In genomic region chr3:37711639-37712038, GRCm38 (mm10) we compare ENCODE assay signal across 24 mouse cellular contexts. TPM values are rescaled to one million over a fixed set of nuclear protein-coding genes. Genes with fewer than 3 reads are reported as not detected.
A peak's percentile ranks its signal among the peaks of the same experiment; 100 is the strongest.
DNase-seq lines count a peak whose midpoint lies in the region; ATAC-seq and TF ChIP-seq lines count a peak whose summit lies in the region.
"Had no signal": no experiment of that assay in that cellular context is flagged by ENCODE, and none has a peak within 500 bp of the region (broad histone marks: within the 10 kb centered on the region; RNA-seq: fewer than 3 reads in every experiment).

No protein-coding gene starts in this region.

- H3K4me3 ChIP-seq in intestine, embryonic 14.5 days (ENCODE audit: low read depth, low read length) = no peak overlapping the region
- no peak overlapping the region for H3K4me3 ChIP-seq in intestine, postnatal 0 days (ENCODE audit: low read depth, low read length)
- no peak overlapping the region for H3K4me3 ChIP-seq in embryonic facial prominence, embryonic 15.5 days (replicated peaks)
- H3K4me3 ChIP-seq in limb, embryonic 14.5 days (replicated peaks; ENCODE audit: low read length) = no peak overlapping the region
- H3K4me3 ChIP-seq in stomach, postnatal 0 days (ENCODE audit: low read depth, low read length) = no peak overlapping the region
- H3K4me3 ChIP-seq in layer of hippocampus, adult 2 months = no peak overlapping the region
- no peak overlapping the region for H3K4me3 ChIP-seq in midbrain, embryonic 10.5 days
- H3K4me3 ChIP-seq: forebrain, embryonic 15.5 days; hindbrain, embryonic 15.5 days; liver, embryonic 13.5 days; myocyte had no signal

- no peaks in the 10 kb centered on the region for H3K36me3 ChIP-seq in intestine, embryonic 14.5 days (ENCODE audit: control insufficient read depth, insufficient read depth, low read length)
- no peaks in the 10 kb centered on the region for H3K36me3 ChIP-seq in intestine, postnatal 0 days (ENCODE audit: control insufficient read depth, insufficient read depth)
- H3K36me3 ChIP-seq in embryonic facial prominence, embryonic 15.5 days = no peaks in the 10 kb centered on the region
- H3K36me3 ChIP-seq in limb, embryonic 14.5 days (ENCODE audit: control insufficient read depth, insufficient read depth, low read length) = no peaks in the 10 kb centered on the region
- H3K36me3 ChIP-seq in stomach, postnatal 0 days (ENCODE audit: control insufficient read depth, insufficient read depth, low read length) = no peaks in the 10 kb centered on the region
- H3K36me3 ChIP-seq in midbrain, embryonic 10.5 days = no peaks in the 10 kb centered on the region
- H3K36me3 ChIP-seq: forebrain, embryonic 15.5 days; hindbrain, embryonic 15.5 days; liver, embryonic 13.5 days had no signal

- peaks cover 13% of the 10 kb centered on the region for H3K4me1 ChIP-seq in intestine, embryonic 14.5 days (replicated peaks; ENCODE audit: control insufficient read depth, insufficient read depth, low read length)
- no peaks in the 10 kb centered on the region for H3K4me1 ChIP-seq in intestine, postnatal 0 days (replicated peaks; ENCODE audit: control insufficient read depth, insufficient read depth, low read length)
- H3K4me1 ChIP-seq in embryonic facial prominence, embryonic 15.5 days = peaks cover 23% of the 10 kb centered on the region
- H3K4me1 ChIP-seq in limb, embryonic 14.5 days (ENCODE audit: control insufficient read depth, insufficient read depth, low read length) = peaks cover 23% of the 10 kb centered on the region
- H3K4me1 ChIP-seq in stomach, postnatal 0 days (replicated peaks; ENCODE audit: control insufficient read depth, insufficient read depth) = 0 out of 2 replicates have a peak, but pooled peaks cover 3% of the 10 kb centered on the region
- peaks cover 10% of the 10 kb centered on the region for H3K4me1 ChIP-seq in midbrain, embryonic 10.5 days
- H3K4me1 ChIP-seq: forebrain, embryonic 15.5 days; hindbrain, embryonic 15.5 days had no signal

- TF ChIP-seq POLR2A in limb, embryonic 14.5 days (IDR thresholded peaks at IDR 0.05; ENCODE audit: borderline replicate concordance, extremely low read depth, insufficient read depth, insufficient read length) = no peak

- H3K4me2 ChIP-seq in intestine, embryonic 14.5 days (ENCODE audit: low read length) = no peak overlapping the region
- no peak overlapping the region for H3K4me2 ChIP-seq in intestine, postnatal 0 days (replicated peaks; ENCODE audit: low read depth)
- no peak overlapping the region for H3K4me2 ChIP-seq in embryonic facial prominence, embryonic 15.5 days (replicated peaks)
- no peak overlapping the region for H3K4me2 ChIP-seq in limb, embryonic 14.5 days (replicated peaks; ENCODE audit: low read depth, low read length, severe bottlenecking)
- H3K4me2 ChIP-seq in stomach, postnatal 0 days (replicated peaks; ENCODE audit: low read depth) = no peak overlapping the region
- H3K4me2 ChIP-seq: forebrain, embryonic 15.5 days; hindbrain, embryonic 15.5 days; liver, embryonic 13.5 days had no signal

- TF ChIP-seq EP300 in stomach, postnatal 0 days (optimal IDR thresholded peaks at IDR 0.05) = no peak

- H3K9me3 ChIP-seq in intestine, embryonic 14.5 days (ENCODE audit: control insufficient read depth, low read length) = no peaks in the 10 kb centered on the region
- H3K9me3 ChIP-seq in intestine, postnatal 0 days (ENCODE audit: control insufficient read depth) = no peaks in the 10 kb centered on the region
- H3K9me3 ChIP-seq in embryonic facial prominence, embryonic 15.5 days (replicated peaks) = no peaks in the 10 kb centered on the region
- H3K9me3 ChIP-seq in limb, embryonic 14.5 days (ENCODE audit: control insufficient read depth, low read length) = 0 out of 2 replicates have a peak, but pooled peaks cover 3% of the 10 kb centered on the region
- no peaks in the 10 kb centered on the region for H3K9me3 ChIP-seq in stomach, postnatal 0 days (ENCODE audit: control insufficient read depth, low read length)
- 0 out of 2 replicates have a peak, but pooled peaks cover 5% of the 10 kb centered on the region for H3K9me3 ChIP-seq in midbrain, embryonic 10.5 days (replicated peaks)
- H3K9me3 ChIP-seq: forebrain, embryonic 15.5 days; hindbrain, embryonic 15.5 days; liver, embryonic 13.5 days had no signal

- H3K9ac ChIP-seq in intestine, embryonic 14.5 days (ENCODE audit: low read length) = no peak overlapping the region
- H3K9ac ChIP-seq in intestine, postnatal 0 days (ENCODE audit: low read depth, low read length) = no peak overlapping the region
- no peak overlapping the region for H3K9ac ChIP-seq in embryonic facial prominence, embryonic 15.5 days
- no peak overlapping the region for H3K9ac ChIP-seq in limb, embryonic 14.5 days (ENCODE audit: low read depth, low read length, severe bottlenecking)
- H3K9ac ChIP-seq in stomach, postnatal 0 days (ENCODE audit: low read length) = no peak overlapping the region
- H3K9ac ChIP-seq: forebrain, embryonic 15.5 days; hindbrain, embryonic 15.5 days; liver, embryonic 13.5 days had no signal

- H3K27ac ChIP-seq in intestine, embryonic 14.5 days (ENCODE audit: low read depth) = peak overlapping the region; percentile 47; the same call in 1 of the 2 replicates
- no peak overlapping the region for H3K27ac ChIP-seq in intestine, postnatal 0 days (ENCODE audit: low read depth, low read length)
- H3K27ac ChIP-seq in embryonic facial prominence, embryonic 15.5 days (replicated peaks) = peak overlapping the region; percentile 79
- H3K27ac ChIP-seq in limb, embryonic 14.5 days (replicated peaks; ENCODE audit: low read depth, low read length) = peak overlapping the region; percentile 80
- H3K27ac ChIP-seq in stomach, postnatal 0 days (replicated peaks) = peak overlapping the region; percentile 77
- H3K27ac ChIP-seq in layer of hippocampus, adult 2 months = no peak overlapping the region
- no peak overlapping the region for H3K27ac ChIP-seq in midbrain, embryonic 10.5 days (replicated peaks)
- H3K27ac ChIP-seq: forebrain, embryonic 15.5 days; hindbrain, embryonic 15.5 days; kidney, postnatal 0 days; liver, embryonic 13.5 days had no signal

- TF ChIP-seq CTCF in intestine, postnatal 0 days (IDR thresholded peaks at IDR 0.05; ENCODE audit: low read depth) = no peak
- TF ChIP-seq CTCF in stomach, postnatal 0 days (IDR thresholded peaks at IDR 0.05; ENCODE audit: low read depth) = no peak
- TF ChIP-seq CTCF in layer of hippocampus, adult 2 months (conservative IDR thresholded peaks at IDR 0.05) = no peak

- 51% methylated on average over 4 of the region's 4 CpGs for WGBS in intestine, embryonic 14.5 days
- WGBS in intestine, postnatal 0 days = 66% methylated on average over 4 of the region's 4 CpGs
- WGBS in embryonic facial prominence, embryonic 15.5 days = 73% methylated on average over 4 of the region's 4 CpGs
- 86% methylated on average over 4 of the region's 4 CpGs for WGBS in limb, embryonic 14.5 days
- WGBS in stomach, postnatal 0 days = 54% methylated on average over 4 of the region's 4 CpGs
- WGBS in midbrain, embryonic 10.5 days = 86% methylated on average over 4 of the region's 4 CpGs

- no peak for ATAC-seq in intestine, embryonic 14.5 days (replicated peaks; ENCODE audit: low FRiP score, low TSS enrichment, low read depth)
- no peak for ATAC-seq in intestine, postnatal 0 days
- ATAC-seq in embryonic facial prominence, embryonic 15.5 days (ENCODE audit: insufficient number of reproducible peaks, low FRiP score, low TSS enrichment, low read depth) = no peak
- no peak for ATAC-seq in limb, embryonic 14.5 days (ENCODE audit: low FRiP score, low read depth)
- ATAC-seq in stomach, postnatal 0 days (ENCODE audit: low FRiP score, low TSS enrichment) = no peak
- ATAC-seq: forebrain, embryonic 15.5 days; midbrain, embryonic 16.5 days had no signal

- no peak for DNase-seq in intestine, embryonic 14.5 days (ENCODE audit: low spot score)
- DNase-seq in limb, embryonic 14.5 days (ENCODE audit: low spot score) = no peak
- DNase-seq in stomach, postnatal 0 days (ENCODE audit: low spot score) = no peak
- no peak for DNase-seq in layer of hippocampus, adult 2 months (ENCODE audit: low spot score in 2 of 2)
- no peak for DNase-seq in midbrain, embryonic 10.5 days (ENCODE audit: low spot score)
- DNase-seq: adrenal gland, postnatal 36 days; cerebellum, adult 9-10 months; gastrocnemius, postnatal 14 days; heart, adult 18-20 months; heart, postnatal 4 days; kidney, adult 11 months; left cerebral cortex, postnatal 4 days; liver, embryonic 13.5 days; lung, adult 2 months; lung, postnatal 36 days; right cerebral cortex, adult 18-20 months; right cerebral cortex, postnatal 4 days had no signal

- H3K27me3 ChIP-seq in intestine, embryonic 14.5 days (replicated peaks; ENCODE audit: control insufficient read depth, insufficient read depth, low read length) = no peaks in the 10 kb centered on the region
- no peaks in the 10 kb centered on the region for H3K27me3 ChIP-seq in intestine, postnatal 0 days (replicated peaks; ENCODE audit: control insufficient read depth, insufficient read depth, low read length)
- H3K27me3 ChIP-seq in embryonic facial prominence, embryonic 15.5 days = no peaks in the 10 kb centered on the region
- no peaks in the 10 kb centered on the region for H3K27me3 ChIP-seq in limb, embryonic 14.5 days (ENCODE audit: control insufficient read depth, insufficient read depth, low read length)
- H3K27me3 ChIP-seq in stomach, postnatal 0 days (ENCODE audit: control insufficient read depth, insufficient read depth, low read length) = no peaks in the 10 kb centered on the region
- no peaks in the 10 kb centered on the region for H3K27me3 ChIP-seq in midbrain, embryonic 10.5 days (ENCODE audit: low read depth, poor library complexity, severe bottlenecking)
- H3K27me3 ChIP-seq: forebrain, embryonic 15.5 days; hindbrain, embryonic 15.5 days; liver, embryonic 13.5 days had no signal

RNA-seq across cellular contexts. Expression of gene Gm5148, which starts 12.7 kb away (rescaled TPM):
- 5.2 and 6.0 TPM in 2 replicates for polyA plus RNA-seq in intestine, embryonic 14.5 days (2014; fragmentation: Nextera tagmentation; extraction: Ambion mirVana)
- polyA plus RNA-seq in intestine, postnatal 0 days (2015; fragmentation: Nextera tagmentation; extraction: Ambion mirVana) = 4.5 and 5.7 TPM in 2 replicates
- polyA plus RNA-seq in embryonic facial prominence, embryonic 15.5 days (2015; fragmentation: Nextera tagmentation; extraction: Ambion mirVana) = 5.4 and 6.8 TPM in 2 replicates
- 6.3 and 9.1 TPM in 2 replicates for polyA plus RNA-seq in limb, embryonic 14.5 days (2012; rRNA removed)
- polyA plus RNA-seq in limb, embryonic 14.5 days (2014; fragmentation: Nextera tagmentation; extraction: Ambion mirVana) = 7.4 and 8.1 TPM in 2 replicates
- polyA plus RNA-seq in stomach, postnatal 0 days (2015; fragmentation: Nextera tagmentation; extraction: Ambion mirVana) = 4.9 and 5.7 TPM in 2 replicates
- 1 to 10 TPM; 5.1 to 5.9 TPM for total RNA-seq in layer of hippocampus, adult 2 months (2021)
- polyA plus RNA-seq in midbrain, embryonic 10.5 days (2016; fragmentation: Nextera tagmentation; extraction: Ambion mirVana) = 2.6 and 2.9 TPM in 2 replicates
- total RNA-seq: heart, adult 18-20 months had no signal

Comparison
In these comparisons a context has a peak if more than half of its experiments do, and no peak if none do; other contexts are left out.
1. H3K27ac ChIP-seq: peak in intestine, embryonic 14.5 days (single experiment), embryonic facial prominence, embryonic 15.5 days (single experiment), limb, embryonic 14.5 days (single experiment) and stomach, postnatal 0 days (single experiment); none in intestine, postnatal 0 days (single experiment), layer of hippocampus, adult 2 months (single experiment) and midbrain, embryonic 10.5 days (single experiment).